Mouse (Mus musculus) embryonic fibroblast, embryonic 13.5 days (primary cell): Measurements from ENCODE around the gene Cry1.

Source experiments
- CTCF ChIP-seq: IDR thresholded peaks from 2 replicates; pipeline ENCODE4 v1.5.1; 2011; ENCODE audit warnings: mild to moderate bottlenecking, control low read depth, low read length, moderate library complexity, borderline replicate concordance; ENCODE audit not compliant: insufficient read depth
- POLR2A ChIP-seq: IDR thresholded peaks from 2 replicates; pipeline ENCODE4 v1.6.1; 2011; ENCODE audit warnings: low read depth, mild to moderate bottlenecking, control low read depth, low read length, moderate library complexity

DNA sequence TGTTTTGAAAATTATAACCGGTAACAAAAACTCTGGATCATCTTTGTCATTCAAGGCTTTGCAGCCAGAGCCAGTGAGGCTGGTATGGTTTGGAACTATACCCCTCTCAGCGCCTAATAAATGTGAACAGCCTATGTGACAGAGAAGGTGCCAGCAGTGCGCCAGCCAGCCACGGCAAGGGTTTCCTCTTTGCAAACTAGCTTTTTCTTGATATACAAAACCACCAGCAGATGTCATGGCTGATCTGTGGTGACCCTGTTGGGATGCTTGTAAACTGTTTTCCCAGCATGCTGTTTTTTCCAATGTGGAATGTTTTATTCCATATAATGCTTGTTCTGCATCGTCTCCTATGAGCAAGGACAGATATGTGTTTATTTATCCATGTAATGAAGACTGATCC lies 30.0 kb upstream of the Cry1 start:
- TF ChIP-seq CTCF, result no peak
- no peak for TF ChIP-seq POLR2A
